Mouse (Mus musculus) lung, embryonic 15.5 days (tissue): ENCODE measurements at regions not wholly inside any gene's neighbourhood (a gene's known extent, or its start where the extent isn't known, plus 50 kb on each side); places are given as distances from the start of the nearest gene placed in this dataset.
A peak's percentile ranks its signal among the peaks of the same experiment; 100 is the strongest.

Experiments used
- ATAC-seq: fragments of 200-750 bp; cut with Nextera tagmentation; 2 replicates; pipeline ENCODE4 v1.8.0; 2017; ENCODE audit warnings: moderate number of reproducible peaks, borderline replicate concordance; ENCODE audit not compliant: low FRiP score, low TSS enrichment; ENCODE audit errors: extremely low read depth
- H3K27ac ChIP-seq: fragments of 300-500 bp; sonication (generic); 2 replicates; pipeline ENCODE4 v1.5.1; 2015; ENCODE audit warnings: moderate library complexity, mild to moderate bottlenecking, inconsistent platforms
- H3K27me3 ChIP-seq: fragments of 300-500 bp; sonication (generic); 2 replicates; pipeline ENCODE4 v1.6.1; 2015; ENCODE audit warnings: inconsistent platforms
- H3K36me3 ChIP-seq: fragments of 300-500 bp; sonication (generic); 2 replicates; pipeline ENCODE4 v1.6.1; 2015; ENCODE audit warnings: inconsistent platforms
- H3K4me1 ChIP-seq: fragments of 300-500 bp; sonication (generic); 2 replicates; pipeline ENCODE4 v1.6.1; 2015; ENCODE audit warnings: inconsistent platforms
- H3K4me2 ChIP-seq: fragments of 300-500 bp; sonication (generic); 2 replicates; pipeline ENCODE4 v1.6.1; 2015; ENCODE audit warnings: inconsistent platforms, mild to moderate bottlenecking, moderate library complexity
- H3K4me3 ChIP-seq: fragments of 300-500 bp; sonication (generic); 2 replicates; pipeline ENCODE4 v1.5.1; 2015; ENCODE audit warnings: mild to moderate bottlenecking, inconsistent platforms
- H3K9ac ChIP-seq: fragments of 300-500 bp; sonication (generic); 2 replicates; pipeline ENCODE4 v1.6.1; 2015; ENCODE audit warnings: inconsistent platforms
- H3K9me3 ChIP-seq: fragments of 300-500 bp; sonication (generic); 2 replicates; pipeline ENCODE4 v1.6.1; 2016; ENCODE audit warnings: inconsistent platforms
- WGBS: fragments of 180-500 bp; shearing (Covaris S2); methylation state at CpG from one replicate; pipeline ENCODE4 v1.1.7; 2015; 5-methylcytosine and 5-hydroxymethylcytosine counted together

GRCm38 (mm10) chr12:13983631-13984395, 168.0 kb downstream of the Fam84a start:
- no peak overlapping the region for H3K4me2 ChIP-seq
- H3K27me3 ChIP-seq: no peaks in the 10 kb centered on the region
- no peaks in the 10 kb centered on the region for H3K4me1 ChIP-seq
- no peak overlapping the region for H3K4me3 ChIP-seq
- H3K36me3 ChIP-seq: no peaks in the 10 kb centered on the region
- H3K9me3 ChIP-seq: no peaks in the 10 kb centered on the region
- no peak overlapping the region for H3K9ac ChIP-seq
- WGBS: 51% methylated on average over 7 of the region's 7 CpGs
- no peak overlapping the region for H3K27ac ChIP-seq
- ATAC-seq: no peak

- Histone ChIP-seq H3K4me1 (no peaks in the 10 kb centered on the region), H3K36me3 (no peaks in the 10 kb centered on the region), H3K4me2 (no peak overlapping the region), H3K27me3 (no peaks in the 10 kb centered on the region), H3K27ac (no peak overlapping the region), H3K4me3 (no peak overlapping the region), H3K9ac (no peak overlapping the region), H3K9me3 (no peaks in the 10 kb centered on the region)
- WGBS: 79% methylated on average over 3 of the region's 3 CpGs
- ATAC-seq: no peak
Observed at GRCm38 (mm10) chr12:13964537-13964936, 187.3 kb downstream of the Fam84a start.

GRCm38 (mm10) chr12:13939494-13939893, 212.4 kb downstream of the Fam84a start:
- no peak for ATAC-seq
- H3K36me3 ChIP-seq: no peaks in the 10 kb centered on the region
- WGBS: 92% methylated on average over 4 of the region's 4 CpGs
- H3K4me1 ChIP-seq: no peaks in the 10 kb centered on the region
- no peaks in the 10 kb centered on the region for H3K27me3 ChIP-seq
- H3K27ac ChIP-seq: no peak overlapping the region
- no peak overlapping the region for H3K9ac ChIP-seq
- H3K4me2 ChIP-seq: no peak overlapping the region
- H3K4me3 ChIP-seq: no peak overlapping the region
- no peaks in the 10 kb centered on the region for H3K9me3 ChIP-seq

- H3K9me3 ChIP-seq: no peaks in the 10 kb centered on the region
- no peak overlapping the region for H3K27ac ChIP-seq
- WGBS: 50% methylated on average over 1 of the region's 1 CpGs
Observed at GRCm38 (mm10) chr12:13921066-13921465, 230.8 kb downstream of the Fam84a start.

GRCm38 (mm10) chr12:13883317-13883716, 268.5 kb downstream of the Fam84a start:
- Histone ChIP-seq H3K36me3 (no peaks in the 10 kb centered on the region), H3K9ac (no peak overlapping the region), H3K27ac (no peak overlapping the region), H3K9me3 (no peaks in the 10 kb centered on the region), H3K4me1 (no peaks in the 10 kb centered on the region), H3K27me3 (no peaks in the 10 kb centered on the region), H3K4me2 (no peak overlapping the region), H3K4me3 (no peak overlapping the region)
- no peak for ATAC-seq
- 48% methylated on average over 3 of the region's 3 CpGs for WGBS

More at GRCm38 (mm10) chr12:13921066-13921465, 230.8 kb downstream of the Fam84a start:
- Histone ChIP-seq H3K36me3 (no peaks in the 10 kb centered on the region), H3K4me3 (no peak overlapping the region), H3K27me3 (no peaks in the 10 kb centered on the region), H3K4me2 (no peak overlapping the region), H3K4me1 (no peaks in the 10 kb centered on the region), H3K9ac (no peak overlapping the region)
- ATAC-seq: no peak

GRCm38 (mm10) chr12:13869161-13869560, 282.7 kb downstream of the Fam84a start:
- 34% methylated on average over 1 of the region's 1 CpGs for WGBS
- no peaks in the 10 kb centered on the region for H3K9me3 ChIP-seq
- no peak overlapping the region for H3K4me2 ChIP-seq
- no peaks in the 10 kb centered on the region for H3K36me3 ChIP-seq
- H3K4me3 ChIP-seq: no peak overlapping the region
- H3K27ac ChIP-seq: no peak overlapping the region
- H3K27me3 ChIP-seq: no peaks in the 10 kb centered on the region
- H3K9ac ChIP-seq: no peak overlapping the region
- peak; percentile 42; the same call in 1 of the 2 replicates for ATAC-seq
- H3K4me1 ChIP-seq: no peaks in the 10 kb centered on the region

- 80% methylated on average over 7 of the region's 7 CpGs for WGBS
- Histone ChIP-seq H3K27me3 (no peaks in the 10 kb centered on the region), H3K4me1 (no peaks in the 10 kb centered on the region), H3K4me2 (no peak overlapping the region), H3K4me3 (no peak overlapping the region), H3K36me3 (no peaks in the 10 kb centered on the region), H3K9me3 (no peaks in the 10 kb centered on the region), H3K9ac (no peak overlapping the region), H3K27ac (no peak overlapping the region)
- ATAC-seq: no peak
Observed at GRCm38 (mm10) chr12:13861226-13861625, 290.6 kb downstream of the Fam84a start.

GRCm38 (mm10) chr12:13844532-13845485, 307.0 kb downstream of the Fam84a start:
- ATAC-seq: peak; percentile 75
- Histone ChIP-seq H3K27me3 (no peaks in the 10 kb centered on the region), H3K9me3 (no peaks in the 10 kb centered on the region), H3K4me1 (0 out of 2 replicates have a peak, but pooled peaks cover 6% of the 10 kb centered on the region), H3K36me3 (no peaks in the 10 kb centered on the region), H3K4me3 (no peak overlapping the region), H3K9ac (no peak overlapping the region), H3K4me2 (no peak overlapping the region), H3K27ac (no peak overlapping the region)
- 34% methylated on average over 13 of the region's 13 CpGs for WGBS

- Histone ChIP-seq H3K4me3 (no peak overlapping the region), H3K36me3 (no peaks in the 10 kb centered on the region), H3K9ac (no peak overlapping the region), H3K4me1 (0 out of 2 replicates have a peak, but pooled peaks cover 6% of the 10 kb centered on the region), H3K27me3 (no peaks in the 10 kb centered on the region), H3K9me3 (no peaks in the 10 kb centered on the region), H3K27ac (no peak overlapping the region), H3K4me2 (no peak overlapping the region)
- WGBS: 47% methylated on average over 5 of the region's 5 CpGs
- ATAC-seq: no peak
Observed at GRCm38 (mm10) chr12:13843423-13844080, 308.3 kb downstream of the Fam84a start.

- ATAC-seq: no peak
- Histone ChIP-seq H3K27ac (no peak overlapping the region), H3K9ac (no peak overlapping the region), H3K4me2 (no peak overlapping the region), H3K4me3 (no peak overlapping the region), H3K36me3 (no peaks in the 10 kb centered on the region), H3K4me1 (0 out of 2 replicates have a peak, but pooled peaks cover 6% of the 10 kb centered on the region), H3K9me3 (no peaks in the 10 kb centered on the region), H3K27me3 (no peaks in the 10 kb centered on the region)
- 79% methylated on average over 1 of the region's 1 CpGs for WGBS
Observed at GRCm38 (mm10) chr12:13841238-13841637, 310.6 kb downstream of the Fam84a start.

GRCm38 (mm10) chr12:13834723-13835122, 317.1 kb downstream of the Fam84a start:
- ATAC-seq: no peak
- H3K36me3 ChIP-seq: no peaks in the 10 kb centered on the region
- WGBS: 77% methylated on average over 3 of the region's 3 CpGs
- no peak overlapping the region for H3K27ac ChIP-seq
- no peaks in the 10 kb centered on the region for H3K9me3 ChIP-seq
- H3K4me1 ChIP-seq: no peaks in the 10 kb centered on the region
- H3K4me3 ChIP-seq: no peak overlapping the region
- no peaks in the 10 kb centered on the region for H3K27me3 ChIP-seq
- H3K4me2 ChIP-seq: no peak overlapping the region
- H3K9ac ChIP-seq: no peak overlapping the region
